Mouse (Mus musculus) heart, embryonic 11.5 days (tissue): Measurements from ENCODE around the gene Tmem30b. TPM values are rescaled to one million over a fixed set of nuclear protein-coding genes. Genes with fewer than 3 reads are reported as not detected.
A peak's percentile ranks its signal among the peaks of the same experiment; 100 is the strongest.
"Not testable (repeated sequence)": the region's sequence is repeated elsewhere in the genome, so short reads cannot be mapped to it uniquely, and the experiment has no call there.

Experiments
- ATAC-seq: fragments of 200-750 bp; cut with Nextera tagmentation; replicated peaks from 2 replicates; pipeline ENCODE4 v1.8.0; 2017; ENCODE audit warnings: moderate library complexity; ENCODE audit not compliant: insufficient number of reproducible peaks, low FRiP score, low TSS enrichment
- H3K27ac ChIP-seq: fragments of 300-500 bp; sonication (generic); 2 replicates; pipeline ENCODE4 v1.5.1; 2014; ENCODE audit warnings: mild to moderate bottlenecking, low read depth, low read length
- H3K27me3 ChIP-seq: fragments of 300-500 bp; sonication (generic); 2 replicates; pipeline ENCODE4 v1.6.1; 2014; ENCODE audit warnings: mild to moderate bottlenecking, low read length, mixed read lengths; ENCODE audit not compliant: control insufficient read depth, insufficient read depth
- H3K36me3 ChIP-seq: fragments of 300-500 bp; sonication (generic); 2 replicates; pipeline ENCODE4 v1.6.1; 2014; ENCODE audit warnings: mild to moderate bottlenecking, low read length, moderate library complexity, mixed read lengths; ENCODE audit not compliant: control insufficient read depth, insufficient read depth
- H3K4me1 ChIP-seq: fragments of 300-500 bp; sonication (generic); 2 replicates; pipeline ENCODE4 v1.6.1; 2014; ENCODE audit warnings: low read length; ENCODE audit not compliant: control insufficient read depth, insufficient read depth
- H3K4me2 ChIP-seq: fragments of 300-500 bp; sonication (generic); 2 replicates; pipeline ENCODE4 v1.6.1; 2014; ENCODE audit warnings: mild to moderate bottlenecking, moderate library complexity
- H3K4me3 ChIP-seq: fragments of 300-500 bp; sonication (generic); 2 replicates; pipeline ENCODE4 v1.5.1; 2014; ENCODE audit warnings: low read depth, low read length
- H3K9ac ChIP-seq: fragments of 300-500 bp; sonication (generic); 2 replicates; pipeline ENCODE4 v1.6.1; 2014; ENCODE audit warnings: mild to moderate bottlenecking, low read depth, low read length, moderate library complexity
- H3K9me3 ChIP-seq: fragments of 300-500 bp; sonication (generic); replicated peaks from 2 replicates; pipeline ENCODE4 v1.6.1; 2016; ENCODE audit warnings: low read length; ENCODE audit not compliant: control insufficient read depth
- WGBS: fragments of 180-500 bp; shearing (Covaris S2); extraction: QIAGEN DNeasy Blood & Tissue Kit; methylation state at CpG from one replicate; pipeline ENCODE4 v1.1.7; 2014; ENCODE audit not compliant: insufficient replicate concordance; 5-methylcytosine and 5-hydroxymethylcytosine counted together
- polyA plus RNA-seq: library from polyadenylated mRNA; unstranded; fragments of >200 nt; fragmentation: Nextera tagmentation; extraction: Ambion mirVana; gene quantifications from 2 replicates; pipeline ENCODE4 v1.2.1, GENCODE M21; 2014

Tmem30b gene
- polyA plus RNA-seq, 1 experiment from 2014 or later: 0.30 TPM

DNA sequence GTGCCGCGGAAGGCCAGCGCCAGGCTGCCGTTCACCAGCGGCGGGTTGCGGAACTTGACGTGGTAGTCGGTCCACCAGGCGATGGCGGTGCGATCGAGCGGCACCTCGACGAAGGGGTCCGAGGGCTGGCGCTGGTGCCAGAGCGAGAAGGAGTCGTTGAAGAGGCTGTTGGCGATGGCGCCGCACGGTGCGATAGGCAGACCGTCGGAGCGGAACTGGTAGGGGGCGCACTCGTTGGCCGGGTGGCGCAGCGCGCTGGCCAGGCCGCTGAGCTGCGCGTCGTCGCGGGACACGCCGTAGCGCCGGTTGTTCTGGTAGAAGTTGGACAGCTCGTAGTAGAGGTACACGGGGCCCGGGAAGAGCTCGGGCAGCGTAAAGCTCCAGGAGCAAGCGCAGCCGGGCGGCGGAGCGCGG, 513 bp downstream of the Tmem30b start:
- no peaks in the 10 kb centered on the region for H3K9me3 ChIP-seq
- H3K27ac ChIP-seq: no peak overlapping the region
- H3K4me2 ChIP-seq: peak overlapping the region; percentile 83
- 0 out of 2 replicates have a peak, but pooled peaks have one; percentile 35 for ATAC-seq
- H3K4me3 ChIP-seq: peak overlapping the region; percentile 44
- peaks cover 57% of the 10 kb centered on the region for H3K27me3 ChIP-seq
- H3K4me1 ChIP-seq: peaks cover 6% of the 10 kb centered on the region; the same call in 1 of the 2 replicates
- no peaks in the 10 kb centered on the region for H3K36me3 ChIP-seq
- WGBS: under 1% methylated on average over 55 of the region's 55 CpGs
- peak overlapping the region; percentile 54 for H3K9ac ChIP-seq

DNA sequence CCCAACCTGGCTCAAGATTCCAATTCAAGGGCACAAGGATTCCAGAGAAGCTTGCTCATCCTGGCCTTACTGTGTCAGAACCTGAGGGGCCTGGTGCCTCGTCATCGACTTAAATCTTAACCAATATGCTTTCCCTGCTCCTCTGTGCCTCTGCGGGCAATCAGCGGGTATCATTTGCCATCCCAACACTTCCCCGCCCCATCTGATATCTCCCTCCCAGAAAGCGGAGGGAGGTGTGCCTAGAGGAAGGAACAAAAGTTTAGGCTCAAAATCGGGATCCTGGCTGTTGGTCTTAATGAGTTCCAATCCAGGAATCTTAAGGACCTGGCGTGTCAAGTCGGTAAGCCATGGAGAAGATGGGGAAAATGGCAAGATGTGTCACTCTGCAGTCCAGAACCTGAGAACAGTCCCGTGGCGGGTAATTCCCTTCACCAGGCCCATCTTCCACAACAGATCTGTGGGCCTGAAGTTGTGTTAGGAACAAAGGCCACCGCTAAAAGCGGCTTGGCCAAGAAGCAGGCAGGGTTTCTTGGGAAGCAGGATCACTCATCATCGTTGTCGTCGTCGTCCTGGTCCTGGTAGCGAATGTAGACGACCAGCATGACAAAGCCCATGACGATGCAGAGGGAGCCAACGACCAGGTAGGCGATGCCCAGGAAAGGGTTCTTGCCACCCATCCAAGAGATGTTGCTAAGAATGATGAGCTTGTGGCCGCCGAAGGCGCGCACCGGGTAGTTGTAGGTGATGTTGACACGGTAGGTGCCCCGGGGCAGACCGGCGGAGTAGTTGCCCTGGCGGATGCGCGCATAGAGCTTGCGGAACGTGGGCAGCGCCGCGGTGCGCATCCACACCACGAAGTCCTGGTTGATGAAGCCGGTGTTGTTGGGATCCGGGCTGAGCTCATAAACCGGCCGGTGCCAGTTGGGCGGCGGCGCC, 1.2 kb downstream of the Tmem30b start:
- no peak for ATAC-seq
- 8% methylated on average over 48 of the region's 48 CpGs for WGBS

GRCm38 (mm10) chr12:73543191-73543590, 3.0 kb downstream of the Tmem30b start:
- ATAC-seq: no peak
- no peaks in the 10 kb centered on the region for H3K9me3 ChIP-seq
- no peak overlapping the region for H3K4me3 ChIP-seq
- H3K36me3 ChIP-seq: no peaks in the 10 kb centered on the region
- H3K27ac ChIP-seq: no peak overlapping the region
- no peak overlapping the region for H3K9ac ChIP-seq
- WGBS: 83% methylated on average over 5 of the region's 5 CpGs
- H3K4me1 ChIP-seq: peaks cover 6% of the 10 kb centered on the region; the same call in 1 of the 2 replicates
- no peak overlapping the region for H3K4me2 ChIP-seq
- H3K27me3 ChIP-seq: peaks cover 43% of the 10 kb centered on the region

More for the DNA sequence above, 1.2 kb downstream of the Tmem30b start:
- Histone ChIP-seq H3K36me3 (no peaks in the 10 kb centered on the region), H3K9ac (no peak overlapping the region), H3K27ac (no peak overlapping the region), H3K4me2 (peak overlapping the region; percentile 83), H3K9me3 (no peaks in the 10 kb centered on the region), H3K4me3 (peak overlapping the region; percentile 44), H3K27me3 (peaks cover 51% of the 10 kb centered on the region), H3K4me1 (peaks cover 6% of the 10 kb centered on the region; the same call in 1 of the 2 replicates)

GRCm38 (mm10) chr12:73540402-73540801, 5.8 kb downstream of the Tmem30b start:
- Histone ChIP-seq H3K9me3 (no peaks in the 10 kb centered on the region), H3K9ac (no peak overlapping the region), H3K4me2 (no peak overlapping the region), H3K4me1 (no peaks in the 10 kb centered on the region), H3K4me3 (no peak overlapping the region), H3K36me3 (no peaks in the 10 kb centered on the region), H3K27me3 (peaks cover 15% of the 10 kb centered on the region), H3K27ac (no peak overlapping the region)
- no peak for ATAC-seq
- 84% methylated on average over 2 of the region's 2 CpGs for WGBS

DNA sequence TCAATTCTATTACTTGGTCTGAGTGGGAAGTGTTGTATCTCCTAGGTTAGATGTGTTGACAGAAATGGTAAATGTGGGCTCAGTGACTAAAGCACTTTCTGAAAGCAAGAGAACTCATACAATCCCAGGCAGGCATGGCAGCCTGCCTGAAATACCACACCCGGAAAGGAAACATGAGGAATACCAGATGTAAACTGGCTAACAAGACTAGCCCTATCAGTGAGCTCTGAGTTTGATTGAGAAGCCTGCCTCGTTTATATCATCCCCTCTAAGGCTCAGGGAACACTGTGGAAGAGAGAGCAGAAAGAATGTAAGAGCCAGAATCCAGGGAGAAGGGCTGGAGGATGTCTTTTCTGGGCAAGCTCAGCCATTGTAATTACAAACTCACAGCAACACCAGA, 7.0 kb downstream of the Tmem30b start:
- no peak for ATAC-seq
- H3K27me3 ChIP-seq: peaks cover 3% of the 10 kb centered on the region
- H3K36me3 ChIP-seq: no peaks in the 10 kb centered on the region
- H3K9ac ChIP-seq: no peak overlapping the region
- H3K4me2 ChIP-seq: no peak overlapping the region
- no peak overlapping the region for H3K27ac ChIP-seq
- H3K4me1 ChIP-seq: no peaks in the 10 kb centered on the region
- no peaks in the 10 kb centered on the region for H3K9me3 ChIP-seq
- no peak overlapping the region for H3K4me3 ChIP-seq
- WGBS: 16% methylated on average over 2 of the region's 2 CpGs

- H3K9ac ChIP-seq, H3K36me3 ChIP-seq, H3K27me3 ChIP-seq, H3K27ac ChIP-seq, ATAC-seq, H3K9me3 ChIP-seq, H3K4me1 ChIP-seq: not testable (repeated sequence)
- 33% methylated on average over 3 of the region's 3 CpGs for WGBS
- Histone ChIP-seq H3K4me3 (peak overlapping the region; percentile 21; the same call in 1 of the 2 replicates), H3K4me2 (peak overlapping the region; percentile 56)
Measured at GRCm38 (mm10) chr12:73538139-73538508, 8.1 kb downstream of the Tmem30b start.

- Histone ChIP-seq H3K9me3 (no peaks in the 10 kb centered on the region), H3K4me3 (peak overlapping the region; percentile 21; the same call in 1 of the 2 replicates), H3K9ac (no peak overlapping the region), H3K27ac (no peak overlapping the region), H3K36me3 (no peaks in the 10 kb centered on the region), H3K27me3 (peaks cover 3% of the 10 kb centered on the region; the same call in 1 of the 2 replicates), H3K4me1 (no peaks in the 10 kb centered on the region), H3K4me2 (peak overlapping the region; percentile 56)
- WGBS: 28% methylated on average over 17 of the region's 17 CpGs
- no peak for ATAC-seq
Measured at GRCm38 (mm10) chr12:73537499-73538138, 8.6 kb downstream of the Tmem30b start.

DNA sequence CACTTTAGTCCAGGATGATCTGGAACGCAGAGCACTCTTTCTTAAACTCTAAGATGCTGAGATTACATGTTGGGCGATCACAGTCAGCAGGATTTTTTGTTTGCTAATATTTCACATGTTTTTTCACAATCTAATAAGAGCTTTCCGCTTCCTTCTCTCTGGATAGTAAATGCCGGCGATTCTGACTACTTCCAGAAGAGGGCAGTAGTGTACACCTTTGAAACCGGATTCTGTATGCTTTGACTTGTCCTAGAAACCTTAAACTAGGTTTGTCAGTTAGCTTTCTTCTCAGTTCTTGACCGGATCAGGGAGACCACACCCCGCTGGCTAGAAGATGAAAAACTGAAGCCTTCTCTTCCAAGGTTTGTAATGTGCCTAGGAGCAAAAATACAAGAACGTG, 11.6 kb downstream of the Tmem30b start:
- Histone ChIP-seq H3K4me2 (no peak overlapping the region), H3K9me3 (no peaks in the 10 kb centered on the region), H3K27ac (no peak overlapping the region), H3K27me3 (no peaks in the 10 kb centered on the region), H3K36me3 (no peaks in the 10 kb centered on the region), H3K9ac (no peak overlapping the region), H3K4me1 (no peaks in the 10 kb centered on the region), H3K4me3 (no peak overlapping the region)
- WGBS: 13% methylated on average over 9 of the region's 9 CpGs
- ATAC-seq: no peak
